Mouse (Mus musculus): Measurements from ENCODE around the gene Isoc2a.
A peak's percentile ranks its signal among the peaks of the same experiment; 100 is the strongest.
"Not testable (repeated sequence)": the region's sequence is repeated elsewhere in the genome, so short reads cannot be mapped to it uniquely, and the experiment has no call there.

The Isoc2a gene

DNA sequence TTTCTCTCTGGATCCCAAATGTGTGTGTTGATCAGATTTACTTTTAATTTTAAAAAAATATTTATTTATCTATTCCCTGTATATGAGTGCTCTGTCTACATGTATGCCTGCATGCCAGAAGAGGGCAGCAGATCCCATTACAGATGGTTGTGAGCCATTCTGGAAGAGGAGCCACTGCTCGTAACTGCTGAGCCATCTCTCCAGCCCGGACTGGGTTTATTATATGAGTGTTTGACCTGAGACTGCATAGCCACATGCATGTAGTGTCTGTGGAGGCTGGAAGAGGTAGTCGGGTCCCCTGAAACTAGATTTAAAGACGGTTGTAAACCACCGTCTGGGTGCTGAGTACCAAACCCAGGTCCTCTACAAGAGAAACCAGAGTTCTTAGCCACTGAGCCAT, 11.9 kb upstream of the Isoc2a start:
- peak; percentile 9 for DNase-seq (ENCODE audit: low spot score)

DNA sequence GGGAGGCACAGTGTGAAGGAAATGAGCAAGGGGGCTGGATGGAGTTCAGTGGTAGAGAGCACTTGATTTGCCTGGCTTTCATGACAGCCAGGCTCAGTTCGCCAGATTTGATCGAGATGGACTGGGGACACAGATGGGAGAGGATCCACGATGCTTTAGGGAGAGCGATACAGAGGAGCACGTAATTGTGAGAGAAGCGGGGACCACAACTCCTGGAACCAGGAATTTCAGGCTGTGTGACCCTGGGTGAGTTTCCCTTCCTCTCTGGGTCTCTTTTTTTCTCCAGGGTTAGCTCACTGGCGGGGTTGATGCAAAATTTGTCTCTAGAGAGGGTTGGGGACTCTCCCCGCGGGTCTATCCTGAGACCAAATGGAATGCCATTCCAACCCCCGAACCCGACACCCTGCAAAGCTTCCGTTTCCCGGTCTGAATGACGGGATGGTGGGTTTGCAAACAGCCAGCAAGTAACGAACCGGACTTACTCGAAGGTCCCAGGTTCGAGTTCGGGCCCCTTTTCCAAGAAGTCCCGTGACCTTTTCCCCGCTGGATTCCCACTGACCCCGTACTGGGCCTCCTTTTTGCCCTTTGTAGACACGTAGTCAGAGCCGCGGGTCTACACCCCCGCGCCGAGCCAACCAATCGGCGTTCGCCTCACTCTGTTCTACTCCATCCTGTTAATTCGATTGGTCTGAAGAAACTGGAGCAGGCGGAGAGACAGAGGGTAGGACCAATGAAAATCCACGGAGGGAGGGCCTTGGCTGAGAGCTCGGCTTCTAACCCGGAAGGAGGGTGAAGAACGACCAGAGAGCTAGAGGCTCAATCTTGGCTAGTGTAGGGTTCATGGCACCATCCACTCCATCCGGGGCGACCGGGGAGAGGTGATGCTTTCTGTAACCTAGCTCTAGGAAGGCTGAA, 11.1 kb upstream of the Isoc2a start:
- DNase-seq (ENCODE audit: low spot score) = peak; percentile 91

DNA sequence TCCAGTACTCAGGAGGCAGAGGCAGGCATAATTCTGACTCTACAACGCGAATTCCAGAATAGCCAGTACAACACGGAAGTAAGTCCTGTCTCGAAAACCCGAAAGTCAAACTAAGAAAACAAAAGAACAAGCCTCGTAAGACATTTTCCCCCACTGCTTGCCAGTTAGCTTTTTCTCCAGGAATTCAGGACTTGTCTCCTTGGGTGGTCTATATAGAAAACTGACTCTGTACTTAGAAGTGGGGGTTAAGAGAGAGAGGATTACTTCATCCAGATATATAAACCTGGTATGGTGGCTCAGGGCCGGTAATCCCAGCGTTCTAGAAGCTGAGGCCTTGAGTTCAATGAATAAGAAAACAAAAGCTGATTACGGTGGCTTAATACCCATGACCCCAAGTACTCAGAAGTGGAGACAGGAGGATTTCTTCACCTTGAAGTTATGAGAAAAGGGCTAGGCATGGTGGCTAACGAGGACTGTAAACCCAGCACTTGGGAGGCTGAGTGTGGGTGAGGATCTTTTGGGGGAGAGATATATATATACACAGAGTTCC, 10.2 kb upstream of the Isoc2a start:
- no peak for DNase-seq (ENCODE audit: low spot score)

- no peak for DNase-seq (ENCODE audit: low spot score)
These were observed 6.8 kb upstream of the Isoc2a start, which contains the start of gene Isoc2b for GRCm38 (mm10) chr7:4870133-4870532. TSS of gene Isoc2b (minus strand) at chr7:4870258.

DNA sequence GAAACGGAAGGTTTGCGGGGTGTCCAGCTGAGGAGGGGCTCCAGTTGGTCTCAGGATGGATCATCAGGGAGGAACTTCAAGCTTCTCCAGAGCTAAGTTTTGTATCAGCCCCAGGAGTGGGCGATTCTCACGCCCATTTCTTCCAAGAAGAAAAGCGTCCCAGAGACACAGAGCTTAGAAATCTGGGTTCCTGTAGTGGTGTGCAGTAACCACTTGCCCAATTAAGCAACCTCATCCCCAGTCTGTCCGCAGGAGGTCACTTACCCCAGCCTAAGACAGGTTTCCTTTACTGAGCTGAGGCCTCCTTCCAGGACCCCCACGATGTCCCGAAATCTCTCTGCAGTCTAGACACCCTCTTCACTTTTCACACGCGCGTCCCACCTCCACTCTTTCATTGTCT, 273 bp downstream of the Isoc2a start:
- DNase-seq (ENCODE audit: low spot score) = no peak

DNA sequence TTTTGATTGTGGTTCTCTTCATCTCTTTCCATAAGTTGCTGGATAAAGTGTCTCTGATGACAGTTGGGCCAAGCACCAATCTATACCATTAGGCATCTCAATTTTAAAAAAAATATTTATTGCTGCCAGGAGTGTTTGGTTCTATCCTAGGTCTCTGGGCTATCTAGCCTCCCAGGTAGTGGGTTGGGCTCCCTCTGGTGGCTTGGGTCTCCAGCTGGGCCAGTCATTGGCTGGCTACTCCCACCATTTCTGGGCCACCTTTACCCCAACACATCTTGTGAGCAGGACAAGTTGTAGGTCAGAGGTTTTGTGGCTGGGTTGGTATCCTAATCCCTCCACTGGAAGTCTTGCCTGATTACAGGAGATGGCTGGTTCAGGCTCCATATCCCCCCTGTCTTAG, 1.2 kb downstream of the Isoc2a start:
- DNase-seq (ENCODE audit: low spot score) = no peak

DNA sequence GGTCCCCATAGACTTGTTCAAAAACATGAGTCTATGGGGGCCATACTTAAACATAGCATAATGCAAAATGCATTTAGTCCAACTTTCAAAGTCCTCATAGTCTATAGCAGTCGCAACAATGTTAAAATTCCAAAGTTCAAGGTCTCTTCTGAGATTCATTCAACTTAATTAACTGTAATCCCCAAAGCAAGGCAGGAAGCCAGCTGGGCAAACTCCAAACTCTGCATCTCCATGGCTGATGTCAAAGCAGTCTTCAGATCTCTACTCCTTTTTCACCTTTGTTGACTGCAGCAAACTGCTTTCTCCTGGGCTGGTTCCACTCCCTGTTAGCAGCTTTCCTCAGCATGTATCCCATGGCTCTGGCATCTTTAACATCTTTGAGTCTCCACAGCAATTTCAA, 2.1 kb downstream of the Isoc2a start:
- not testable (repeated sequence) for DNase-seq (ENCODE audit: low spot score)

- DNase-seq (ENCODE audit: low spot score) = no peak
These were observed 9.7 kb downstream of the Isoc2a start for GRCm38 (mm10) chr7:4886680-4887079.

- no peak for DNase-seq (ENCODE audit: low spot score)
These were observed 18.2 kb downstream of the Isoc2a start for GRCm38 (mm10) chr7:4895186-4895585.

- DNase-seq (ENCODE audit: low spot score) = no peak
These were observed 22.1 kb downstream of the Isoc2a start for GRCm38 (mm10) chr7:4898851-4899648.

DNA sequence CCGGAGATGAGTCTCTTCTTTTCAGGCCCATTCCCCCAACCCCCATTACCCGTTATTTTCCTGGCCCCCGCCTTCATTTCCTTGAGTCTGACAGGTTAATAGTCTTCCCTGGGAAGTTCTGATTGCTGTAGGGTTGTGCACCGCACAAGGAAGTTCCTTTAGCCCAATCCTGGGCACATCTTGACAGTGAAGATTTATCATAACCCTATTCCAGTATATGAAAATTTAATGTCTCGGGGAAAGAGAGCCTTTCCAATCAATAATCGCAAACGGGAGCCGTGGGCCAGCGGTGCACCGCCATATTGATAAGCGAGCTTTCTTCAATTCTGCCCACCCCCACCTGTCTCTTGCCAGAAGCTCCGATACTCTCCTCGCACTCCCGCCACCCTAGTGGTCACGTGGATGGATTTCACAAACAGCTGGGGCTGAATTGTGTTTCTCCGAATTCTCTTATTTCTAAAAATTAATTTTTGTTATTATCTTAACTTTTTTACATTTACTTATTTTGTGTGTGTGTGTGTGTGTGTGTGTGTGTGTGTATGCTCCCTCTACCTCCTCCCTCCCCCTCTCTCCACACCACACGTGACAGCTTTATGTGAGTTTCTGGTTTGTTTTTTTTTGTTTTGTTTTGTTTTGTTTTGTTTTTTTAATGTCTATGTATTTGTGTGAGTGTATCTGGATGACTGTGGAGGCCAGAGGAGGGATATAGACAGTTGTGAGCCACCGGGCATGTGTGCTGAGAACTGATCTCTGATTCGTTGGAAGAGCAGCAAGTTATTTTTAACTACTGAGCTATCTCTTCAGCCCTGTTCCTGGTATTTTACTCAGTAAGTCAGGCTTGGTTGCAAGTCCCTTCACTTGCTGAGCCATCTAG, 22.9 kb downstream of the Isoc2a start:
- no peak for DNase-seq (ENCODE audit: low spot score)

- no peak for DNase-seq (ENCODE audit: low spot score)
These were observed 23.5 kb downstream of the Isoc2a start for GRCm38 (mm10) chr7:4900523-4900851.

DNA sequence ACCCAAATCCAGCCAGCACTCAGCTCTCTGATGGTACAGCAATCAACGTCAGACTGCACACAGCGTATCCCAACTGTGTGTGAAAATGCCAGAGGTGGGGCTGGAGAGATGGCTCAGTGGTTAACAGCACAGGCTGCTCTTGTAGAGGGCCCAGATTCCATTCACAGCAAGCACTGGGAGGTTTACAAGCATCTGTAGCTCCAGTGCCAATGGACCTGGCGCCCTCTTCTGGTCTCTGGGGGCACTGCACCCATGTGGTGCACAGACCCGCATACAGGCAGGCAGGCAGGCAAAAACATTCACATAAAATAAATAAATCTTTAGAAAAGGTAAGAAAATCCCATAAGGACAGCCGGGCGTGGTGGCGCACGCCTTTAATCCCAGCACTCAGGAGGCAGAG, 24.2 kb downstream of the Isoc2a start:
- DNase-seq (ENCODE audit: low spot score) = peak; percentile 40

DNA sequence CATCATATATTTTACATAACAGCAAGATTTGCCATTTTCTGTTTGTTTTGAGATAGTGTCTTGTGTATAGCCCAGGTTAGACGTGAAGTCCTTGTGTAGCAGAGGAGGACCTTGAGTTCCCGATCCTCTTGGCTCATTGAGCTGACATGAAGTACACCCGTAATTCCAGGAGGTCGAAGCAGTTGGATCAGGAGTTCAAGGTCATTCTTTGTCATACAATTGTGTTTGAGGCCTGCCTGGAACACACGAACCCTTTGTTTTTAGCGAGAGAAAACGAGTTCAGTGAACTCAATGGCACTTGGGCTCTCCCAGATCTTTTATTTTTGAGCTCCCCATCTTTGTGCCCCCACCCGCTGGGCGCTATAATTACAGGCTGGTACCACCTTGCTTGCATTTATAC, 25.5 kb downstream of the Isoc2a start:
- no peak for DNase-seq (ENCODE audit: low spot score)

DNA sequence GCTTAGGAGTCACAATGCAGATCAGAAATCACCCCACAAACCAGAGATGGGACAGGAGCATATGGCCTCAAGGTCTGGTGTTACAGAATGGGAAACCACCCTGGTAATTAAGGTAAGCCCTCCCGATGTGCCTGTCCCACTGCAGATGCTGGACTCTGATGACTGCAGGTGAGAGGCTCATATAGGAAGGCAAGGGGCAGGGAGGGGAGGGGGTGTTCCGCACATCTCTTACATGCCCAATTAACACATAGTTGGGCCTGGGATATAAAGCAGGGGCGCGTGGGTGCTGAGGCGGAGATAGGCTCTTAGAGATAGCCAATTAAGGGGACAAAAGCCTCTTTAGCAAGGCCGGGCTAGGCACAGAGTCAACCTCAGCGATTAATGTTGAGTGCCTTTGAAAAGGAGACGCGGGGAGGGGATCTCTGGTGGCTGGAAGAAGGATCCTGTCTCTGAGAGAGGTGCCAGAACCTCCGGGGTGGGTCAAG, 29.6 kb downstream of the Isoc2a start, which contains the start of gene Gm36210:
Gene Gm36210, minus strand, starts transcription at position 51 of the 485 bp plus-strand sequence.
- no peak for DNase-seq (ENCODE audit: low spot score)

DNA sequence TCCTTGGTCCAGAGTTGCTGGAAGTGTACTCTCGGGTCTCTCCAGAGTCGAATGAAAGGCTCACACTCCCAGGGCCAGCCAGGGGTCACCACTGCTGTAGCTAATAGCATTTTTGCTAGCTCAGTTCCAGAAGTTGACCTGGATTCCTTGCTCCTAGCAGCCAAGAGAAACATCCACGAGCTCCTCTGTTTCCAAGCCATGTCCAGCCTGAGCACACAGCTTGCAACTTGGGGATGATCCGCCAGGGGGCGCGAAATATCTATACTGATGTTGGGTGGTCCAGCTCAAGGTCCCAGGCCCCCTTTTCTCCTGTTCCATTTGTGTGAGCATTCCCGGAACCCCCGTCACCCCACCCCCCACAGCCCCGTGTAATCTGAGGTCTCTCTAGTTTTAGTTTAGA, 34.6 kb downstream of the Isoc2a start:
- DNase-seq (ENCODE audit: low spot score) = no peak

DNA sequence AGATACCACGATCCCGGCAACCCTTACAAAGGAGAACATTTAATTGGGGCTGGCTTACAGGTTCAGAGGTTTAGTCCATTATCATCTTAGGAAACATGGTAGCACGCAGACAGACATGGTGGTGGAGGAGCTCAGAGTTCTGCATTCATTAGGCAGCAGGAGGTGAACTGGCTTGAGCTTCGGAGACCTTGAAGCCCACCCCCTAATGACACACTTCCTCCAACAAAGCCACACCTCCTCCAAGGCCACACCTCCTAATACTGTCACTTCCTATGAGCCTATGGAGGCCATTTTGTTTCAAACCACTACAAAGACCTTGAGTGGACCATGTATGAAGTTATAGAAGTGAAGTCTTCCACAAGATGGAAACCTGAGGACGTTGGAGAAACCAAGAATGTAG, 35.3 kb downstream of the Isoc2a start:
- DNase-seq (ENCODE audit: low spot score) = no peak

DNA sequence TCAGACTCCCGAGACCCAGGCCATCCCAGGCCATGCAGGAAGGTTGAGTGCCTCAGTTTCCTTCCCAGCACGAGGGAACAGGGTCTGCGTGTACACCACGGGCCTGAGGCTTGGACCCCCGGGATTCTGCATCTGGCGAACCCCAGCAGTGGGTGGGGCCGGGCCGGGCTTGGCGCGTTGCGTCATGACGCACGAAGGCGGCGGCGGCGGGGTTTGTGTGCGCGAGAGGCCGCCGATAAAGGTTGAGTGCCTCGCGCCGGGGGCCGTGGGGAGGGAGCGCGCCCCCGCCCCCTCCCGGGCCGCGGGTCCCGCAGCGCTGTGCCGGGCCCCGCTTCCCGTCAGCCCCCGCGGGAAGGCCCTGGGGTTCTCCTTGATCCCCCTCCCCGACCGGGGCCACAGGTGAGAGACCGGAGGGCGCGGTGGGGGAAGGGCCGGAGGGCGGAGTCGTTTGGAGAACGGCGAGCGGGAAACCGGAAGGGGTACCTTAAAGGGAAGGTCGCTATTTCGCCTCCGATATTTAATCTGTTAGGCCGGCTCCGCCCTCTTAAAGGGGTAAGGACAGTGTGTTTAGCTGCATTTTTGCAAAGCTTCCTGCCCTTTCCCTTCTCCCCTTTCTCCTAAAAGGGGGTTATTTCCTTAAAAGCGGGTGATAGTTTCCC, 38.2 kb downstream of the Isoc2a start, which contains the start of gene Zfp628:
Gene Zfp628, plus strand, starts transcription at position 211 of the 659 bp plus-strand sequence.
- peak; percentile 89 for DNase-seq (ENCODE audit: low spot score)

DNA sequence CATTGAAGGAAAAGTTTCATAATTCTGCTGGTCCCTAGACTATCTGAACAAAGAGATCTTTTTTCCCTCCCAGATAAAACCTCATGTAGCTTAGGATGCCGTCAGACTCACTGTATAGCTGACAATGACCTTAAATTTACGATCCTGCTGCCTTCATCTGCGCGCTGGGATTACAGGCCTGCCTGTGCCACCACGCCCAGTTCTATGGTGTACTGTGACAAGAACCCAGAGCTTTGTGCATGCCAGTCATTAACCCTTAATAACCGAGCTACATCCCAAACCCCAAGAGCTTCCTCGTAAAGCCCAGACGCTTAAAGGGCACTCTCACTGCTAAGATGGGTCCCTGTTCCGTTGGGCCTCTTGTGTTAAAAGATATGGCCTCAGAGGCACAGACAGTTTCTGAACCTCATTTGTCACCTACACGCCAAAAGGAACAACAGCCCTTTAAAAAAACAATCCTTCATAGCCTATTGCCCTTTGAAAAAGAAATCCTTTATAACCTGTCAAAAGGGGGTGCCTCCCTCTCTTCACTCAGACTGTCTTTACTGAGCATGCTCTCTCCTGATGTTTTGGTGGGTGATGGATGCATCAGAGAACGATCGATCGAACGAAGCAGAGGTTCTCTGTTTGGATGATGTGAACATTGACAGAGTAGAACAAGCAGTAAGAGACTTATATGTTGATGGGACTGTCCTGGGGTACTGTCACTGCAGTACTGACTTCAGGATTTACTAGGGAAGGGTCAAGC, 38.9 kb downstream of the Isoc2a start:
- DNase-seq (ENCODE audit: low spot score) = peak; percentile 31

DNA sequence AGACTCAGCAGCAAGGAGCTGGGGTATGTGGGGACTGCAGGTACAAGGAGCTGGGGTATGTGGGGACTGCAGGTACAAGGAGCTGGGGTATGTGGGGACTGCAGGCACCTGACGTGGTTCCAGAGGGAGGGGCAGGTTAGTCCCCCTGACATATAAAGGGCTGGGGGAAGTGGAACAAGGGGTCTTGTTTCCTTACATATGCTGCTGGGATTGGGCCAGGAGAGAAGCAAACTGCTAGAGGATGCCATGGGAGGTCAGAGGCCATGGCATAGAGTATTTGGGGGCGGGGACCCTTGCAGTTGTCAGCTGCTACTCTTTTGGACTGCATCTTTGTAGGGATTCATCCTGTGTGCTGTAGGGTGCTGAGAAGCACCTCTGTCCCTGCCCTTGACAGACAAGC, 40.5 kb downstream of the Isoc2a start:
- DNase-seq (ENCODE audit: low spot score) = no peak

Data from spleen, adult 12 weeks (tissue).